Mouse (Mus musculus) telencephalon, adult 2 months (tissue): ENCODE results near the gene Gm5678.
"Not testable (repeated sequence)": the region's sequence is repeated elsewhere in the genome, so short reads cannot be mapped to it uniquely, and the experiment has no call there.

Source experiments
- DNase-seq: peaks from one replicate; pipeline ENCODE4 v3.0.0-alpha.2; 2011; ENCODE audit warnings: low read depth, low spot score

The Gm5678 gene

GRCm38 (mm10) chr16:93607669-93608101, 20.2 kb upstream of the Gm5678 start:
- peak; percentile 82 for DNase-seq

- no peak for DNase-seq
Measured at GRCm38 (mm10) chr16:93608731-93609130, 19.2 kb upstream of the Gm5678 start.

- DNase-seq = no peak
Measured at GRCm38 (mm10) chr16:93609796-93610195, 18.1 kb upstream of the Gm5678 start.

GRCm38 (mm10) chr16:93610961-93611360, 16.9 kb upstream of the Gm5678 start:
- no peak for DNase-seq

- DNase-seq = peak; percentile 19
Measured at GRCm38 (mm10) chr16:93615118-93615870, 12.6 kb upstream of the Gm5678 start.

- DNase-seq = not testable (repeated sequence)
Measured at GRCm38 (mm10) chr16:93623759-93624158, 4.1 kb upstream of the Gm5678 start.

- DNase-seq = no peak
Measured at GRCm38 (mm10) chr16:93624671-93625070, 3.2 kb upstream of the Gm5678 start.

GRCm38 (mm10) chr16:93626745-93627144, 1.2 kb upstream of the Gm5678 start:
- no peak for DNase-seq

GRCm38 (mm10) chr16:93644006-93644405, 16.1 kb downstream of the Gm5678 start:
- no peak for DNase-seq

- DNase-seq = no peak
Measured at GRCm38 (mm10) chr16:93648441-93649183, 20.7 kb downstream of the Gm5678 start.

GRCm38 (mm10) chr16:93667976-93668375, 40.1 kb downstream of the Gm5678 start:
- no peak for DNase-seq

GRCm38 (mm10) chr16:93669521-93669920, 41.6 kb downstream of the Gm5678 start:
- no peak for DNase-seq

- DNase-seq = not testable (repeated sequence)
Measured at GRCm38 (mm10) chr16:93670466-93670865, 42.6 kb downstream of the Gm5678 start.

GRCm38 (mm10) chr16:93671064-93671463, 43.2 kb downstream of the Gm5678 start:
- no peak for DNase-seq

- no peak for DNase-seq
Measured at GRCm38 (mm10) chr16:93676376-93676775, 48.5 kb downstream of the Gm5678 start.

GRCm38 (mm10) chr16:93678206-93678605, 50.3 kb downstream of the Gm5678 start:
- DNase-seq = no peak

GRCm38 (mm10) chr16:93679165-93679564, 51.3 kb downstream of the Gm5678 start:
- DNase-seq = peak; percentile 58
